Mouse (Mus musculus): ENCODE measurements at regions not wholly inside any gene's neighbourhood (a gene's known extent, or its start where the extent isn't known, plus 50 kb on each side); places are given as distances from the start of the nearest gene placed in this dataset.

- Histone ChIP-seq H3K27me3 (ENCODE audit: insufficient read depth, low read length) (no peaks in the 10 kb centered on the region), H3K4me3 (replicated peaks; ENCODE audit: low read length) (no peak overlapping the region), H3K9me3 (ENCODE audit: low read length) (no peaks in the 10 kb centered on the region), H3K36me3 (ENCODE audit: insufficient read depth, low read length) (no peaks in the 10 kb centered on the region), H3K4me1 (replicated peaks; ENCODE audit: low read depth, low read length) (peaks cover 11% of the 10 kb centered on the region; the same call in 1 of the 2 replicates)
- TF ChIP-seq NANOG (IDR thresholded peaks at IDR 0.05; ENCODE audit: borderline replicate concordance, low read length) (no peak), POU5F1 (IDR thresholded peaks at IDR 0.05; ENCODE audit: borderline replicate concordance, low read length) (no peak), CTCF (conservative IDR thresholded peaks at IDR 0.05; ENCODE audit: low read length) (no peak)
Observed at GRCm38 (mm10) chr13:43976676-43977075, 192.1 kb downstream of the Cd83 start.

DNA sequence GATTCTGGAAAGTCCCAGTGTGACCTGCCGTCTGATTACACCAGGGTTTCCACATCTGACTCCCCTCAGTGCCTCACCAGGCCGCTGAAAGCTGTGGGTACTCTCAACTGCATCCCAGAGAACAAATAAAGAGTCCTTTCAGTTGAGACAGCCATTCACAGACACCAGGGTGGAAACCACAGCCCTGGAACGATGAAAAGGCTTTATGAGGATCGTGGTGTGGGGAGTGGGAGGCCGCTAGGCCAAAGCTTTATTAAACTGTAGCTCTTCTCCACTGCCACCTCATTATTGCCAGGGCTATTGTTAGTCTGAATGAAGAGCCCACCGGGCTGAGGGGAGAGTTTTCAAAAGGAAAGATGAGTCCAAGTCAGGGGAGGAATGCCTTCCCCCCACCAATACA is 202.8 kb downstream of the Cd83 start:
- no peak for TF ChIP-seq POU5F1 (IDR thresholded peaks at IDR 0.05; ENCODE audit: borderline replicate concordance, low read length)
- TF ChIP-seq NANOG (IDR thresholded peaks at IDR 0.05; ENCODE audit: borderline replicate concordance, low read length), result no peak
- TF ChIP-seq CTCF (conservative IDR thresholded peaks at IDR 0.05; ENCODE audit: low read length), result no peak
- Histone ChIP-seq H3K27me3 (ENCODE audit: insufficient read depth, low read length) (no peaks in the 10 kb centered on the region), H3K4me3 (replicated peaks; ENCODE audit: low read length) (no peak overlapping the region), H3K4me1 (replicated peaks; ENCODE audit: low read depth, low read length) (no peaks in the 10 kb centered on the region), H3K36me3 (ENCODE audit: insufficient read depth, low read length) (no peaks in the 10 kb centered on the region), H3K9me3 (ENCODE audit: low read length) (peaks cover 21% of the 10 kb centered on the region)

DNA sequence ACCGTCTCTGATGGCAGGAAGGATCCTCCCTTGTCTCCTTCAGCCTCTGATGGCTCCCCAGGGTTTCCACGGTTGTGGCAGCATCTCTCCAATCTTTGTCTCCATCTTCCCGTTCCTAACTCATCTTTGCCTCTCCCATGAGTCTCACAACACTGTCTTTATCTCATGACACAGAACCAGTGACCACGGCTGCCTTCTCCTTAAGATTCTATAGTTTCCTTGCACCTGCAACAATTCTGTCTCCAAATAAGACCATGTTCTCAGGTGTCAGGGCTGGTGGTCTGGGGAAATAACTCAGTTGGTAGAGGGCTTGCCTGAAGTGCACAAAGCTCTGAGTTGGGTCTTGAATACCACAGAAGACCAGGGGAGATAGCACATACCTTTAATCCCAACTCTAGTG is 203.8 kb downstream of the Cd83 start:
- TF ChIP-seq CTCF (conservative IDR thresholded peaks at IDR 0.05; ENCODE audit: low read length) (no peak), POU5F1 (IDR thresholded peaks at IDR 0.05; ENCODE audit: borderline replicate concordance, low read length) (no peak), NANOG (IDR thresholded peaks at IDR 0.05; ENCODE audit: borderline replicate concordance, low read length) (no peak)
- Histone ChIP-seq H3K36me3 (ENCODE audit: insufficient read depth, low read length) (no peaks in the 10 kb centered on the region), H3K4me3 (replicated peaks; ENCODE audit: low read length) (no peak overlapping the region), H3K9me3 (ENCODE audit: low read length) (peaks cover 21% of the 10 kb centered on the region), H3K4me1 (replicated peaks; ENCODE audit: low read depth, low read length) (no peaks in the 10 kb centered on the region), H3K27me3 (ENCODE audit: insufficient read depth, low read length) (no peaks in the 10 kb centered on the region)

DNA sequence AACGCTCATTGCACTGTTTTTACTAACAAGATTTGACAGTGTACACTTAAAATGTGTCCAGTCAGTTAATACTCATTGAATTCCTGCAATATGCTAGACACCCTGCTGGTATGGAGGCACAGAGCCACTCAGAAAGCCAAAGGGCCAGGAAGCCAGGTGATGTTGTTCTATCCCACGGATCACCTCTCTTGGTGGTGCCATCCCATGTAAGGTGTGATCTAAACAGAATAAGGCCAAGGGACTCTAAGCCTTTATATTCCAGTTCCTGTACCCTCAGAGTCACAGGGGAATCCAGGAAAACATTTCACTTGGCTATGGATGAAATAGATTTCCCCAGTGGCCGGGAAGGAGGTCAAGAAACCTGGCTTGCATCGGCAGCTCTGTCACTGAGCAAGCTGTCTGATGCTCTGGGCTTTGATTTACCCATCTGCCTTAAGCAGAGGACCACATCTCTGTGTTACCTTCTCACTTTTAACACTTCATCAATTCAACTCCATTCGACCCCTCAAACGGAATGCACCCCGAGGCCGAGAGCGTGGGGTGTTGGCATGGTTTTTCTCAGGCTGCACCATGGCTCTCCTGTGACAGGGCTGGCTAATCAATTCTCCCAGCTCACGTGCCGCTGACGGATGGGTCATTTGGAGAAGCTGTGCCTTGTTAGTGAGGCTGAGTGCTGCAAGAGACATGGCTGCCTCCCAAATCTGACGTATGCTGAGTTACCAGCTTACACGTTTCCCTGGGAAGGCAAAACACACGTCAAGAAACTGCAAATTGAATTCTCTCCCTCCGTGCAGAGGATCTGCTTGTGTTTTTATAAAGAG is 205.9 kb downstream of the Cd83 start:
- no peak for TF ChIP-seq CTCF (conservative IDR thresholded peaks at IDR 0.05; ENCODE audit: low read length)
- no peak for TF ChIP-seq POU5F1 (IDR thresholded peaks at IDR 0.05; ENCODE audit: borderline replicate concordance, low read length)
- TF ChIP-seq NANOG (IDR thresholded peaks at IDR 0.05; ENCODE audit: borderline replicate concordance, low read length), result no peak
- no peak overlapping the region for H3K4me3 ChIP-seq (replicated peaks; ENCODE audit: low read length)
- H3K4me1 ChIP-seq (replicated peaks; ENCODE audit: low read depth, low read length), result no peaks in the 10 kb centered on the region
- H3K9me3 ChIP-seq (ENCODE audit: low read length), result peaks cover 21% of the 10 kb centered on the region
- no peaks in the 10 kb centered on the region for H3K36me3 ChIP-seq (ENCODE audit: insufficient read depth, low read length)
- no peaks in the 10 kb centered on the region for H3K27me3 ChIP-seq (ENCODE audit: insufficient read depth, low read length)

- Histone ChIP-seq H3K36me3 (ENCODE audit: insufficient read depth, low read length) (no peaks in the 10 kb centered on the region), H3K4me1 (replicated peaks; ENCODE audit: low read depth, low read length) (no peaks in the 10 kb centered on the region), H3K4me3 (replicated peaks; ENCODE audit: low read length) (no peak overlapping the region), H3K9me3 (ENCODE audit: low read length) (peaks cover 21% of the 10 kb centered on the region), H3K27me3 (ENCODE audit: insufficient read depth, low read length) (no peaks in the 10 kb centered on the region)
- TF ChIP-seq CTCF (conservative IDR thresholded peaks at IDR 0.05; ENCODE audit: low read length), result no peak
- no peak for TF ChIP-seq NANOG (IDR thresholded peaks at IDR 0.05; ENCODE audit: borderline replicate concordance, low read length)
- no peak for TF ChIP-seq POU5F1 (IDR thresholded peaks at IDR 0.05; ENCODE audit: borderline replicate concordance, low read length)
Observed at GRCm38 (mm10) chr13:43991774-43992173, 207.2 kb downstream of the Cd83 start.

GRCm38 (mm10) chr13:43992968-43993367 is 208.4 kb downstream of the Cd83 start:
- Histone ChIP-seq H3K9me3 (ENCODE audit: low read length) (peaks cover 20% of the 10 kb centered on the region), H3K4me1 (replicated peaks; ENCODE audit: low read depth, low read length) (no peaks in the 10 kb centered on the region)

GRCm38 (mm10) chr13:43994361-43994760 is 209.8 kb downstream of the Cd83 start:
- Histone ChIP-seq H3K4me1 (replicated peaks; ENCODE audit: low read depth, low read length) (no peaks in the 10 kb centered on the region), H3K27me3 (ENCODE audit: insufficient read depth, low read length) (no peaks in the 10 kb centered on the region)
- TF ChIP-seq NANOG (IDR thresholded peaks at IDR 0.05; ENCODE audit: borderline replicate concordance, low read length), result no peak

More at GRCm38 (mm10) chr13:43992968-43993367, 208.4 kb downstream of the Cd83 start:
- Histone ChIP-seq H3K27me3 (ENCODE audit: insufficient read depth, low read length) (no peaks in the 10 kb centered on the region), H3K4me3 (replicated peaks; ENCODE audit: low read length) (no peak overlapping the region), H3K36me3 (ENCODE audit: insufficient read depth, low read length) (no peaks in the 10 kb centered on the region)
- no peak for TF ChIP-seq POU5F1 (IDR thresholded peaks at IDR 0.05; ENCODE audit: borderline replicate concordance, low read length)
- TF ChIP-seq NANOG (IDR thresholded peaks at IDR 0.05; ENCODE audit: borderline replicate concordance, low read length), result no peak
- no peak for TF ChIP-seq CTCF (conservative IDR thresholded peaks at IDR 0.05; ENCODE audit: low read length)

DNA sequence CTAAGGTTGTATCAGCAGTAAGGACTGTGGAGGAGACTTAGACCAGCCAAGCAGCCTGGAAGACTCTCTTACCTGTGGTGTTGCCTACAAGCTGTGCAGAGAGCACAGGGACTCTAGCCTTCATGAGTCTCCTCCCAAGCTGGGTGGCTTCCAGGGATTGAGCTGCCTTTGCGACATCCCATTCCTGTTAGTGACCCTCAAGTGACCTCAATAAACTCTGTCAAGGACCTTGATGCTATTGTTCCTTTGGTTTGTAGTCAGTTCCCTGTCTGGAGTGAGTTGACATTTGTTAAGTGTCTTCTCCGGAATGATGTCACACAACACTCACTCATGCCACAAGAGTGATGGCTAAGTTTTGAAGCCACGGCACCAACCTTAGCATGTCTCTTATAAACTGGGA is 211.0 kb downstream of the Cd83 start:
- TF ChIP-seq NANOG (IDR thresholded peaks at IDR 0.05; ENCODE audit: borderline replicate concordance, low read length) (no peak), CTCF (conservative IDR thresholded peaks at IDR 0.05; ENCODE audit: low read length) (no peak), POU5F1 (IDR thresholded peaks at IDR 0.05; ENCODE audit: borderline replicate concordance, low read length) (no peak)
- H3K9me3 ChIP-seq (ENCODE audit: low read length), result no peaks in the 10 kb centered on the region
- H3K27me3 ChIP-seq (ENCODE audit: insufficient read depth, low read length), result 0 out of 2 replicates have a peak, but pooled peaks cover 3% of the 10 kb centered on the region
- H3K36me3 ChIP-seq (ENCODE audit: insufficient read depth, low read length), result no peaks in the 10 kb centered on the region
- no peak overlapping the region for H3K4me3 ChIP-seq (replicated peaks; ENCODE audit: low read length)
- no peaks in the 10 kb centered on the region for H3K4me1 ChIP-seq (replicated peaks; ENCODE audit: low read depth, low read length)

More at GRCm38 (mm10) chr13:43994361-43994760, 209.8 kb downstream of the Cd83 start:
- Histone ChIP-seq H3K4me3 (replicated peaks; ENCODE audit: low read length) (no peak overlapping the region), H3K36me3 (ENCODE audit: insufficient read depth, low read length) (no peaks in the 10 kb centered on the region), H3K9me3 (ENCODE audit: low read length) (peaks cover 6% of the 10 kb centered on the region; the same call in 1 of the 2 replicates)

Measured in E14TG2a.4 (cell line).